Mouse (Mus musculus): ENCODE measurements around the gene Pfkm.

Pfkm gene

DNA sequence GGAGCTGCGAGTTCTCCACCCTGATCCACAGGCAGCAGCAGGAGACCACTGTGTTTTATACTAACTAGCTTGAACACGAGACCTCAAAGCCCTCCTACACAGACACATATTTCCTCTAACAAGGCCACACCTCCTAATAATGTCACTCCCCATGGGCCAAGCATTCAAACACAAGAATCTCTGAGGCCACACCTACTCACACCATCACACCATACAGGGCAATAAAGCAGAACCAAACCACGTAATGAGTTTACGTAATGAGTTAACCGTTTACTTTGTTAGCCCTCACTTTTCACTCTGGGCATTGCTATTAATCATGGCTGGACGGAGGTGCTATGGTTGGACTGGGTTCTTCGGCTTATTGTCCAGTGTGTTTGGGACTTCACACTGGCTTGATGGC, 47.4 kb downstream of the Pfkm start:
- no peak for DNase-seq (ENCODE audit: low spot score in 2 of 2)

GRCm38 (mm10) chr15:98140809-98141208, 48.4 kb downstream of the Pfkm start:
- no peak for DNase-seq (ENCODE audit: low spot score in 2 of 2)

DNA sequence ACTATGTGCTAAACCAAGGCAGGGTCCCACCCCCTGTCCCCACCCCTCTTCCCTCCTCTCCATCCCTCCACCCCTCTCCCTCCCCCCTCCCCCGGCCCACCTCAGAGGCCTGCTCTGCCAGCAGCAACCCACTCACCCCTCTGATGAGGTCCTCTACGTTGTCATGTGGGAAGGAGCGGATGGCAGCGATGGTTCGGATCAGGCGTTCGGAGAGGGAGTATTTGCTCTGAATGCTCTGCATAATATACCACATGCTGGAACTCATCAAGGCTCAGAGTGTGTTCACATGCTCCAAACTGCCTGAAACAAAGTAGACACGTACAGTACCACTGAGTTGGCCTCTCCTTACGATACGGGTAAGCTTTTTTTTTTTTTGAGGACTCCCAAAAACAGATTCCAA, 50.1 kb downstream of the Pfkm start:
- DNase-seq (ENCODE audit: low spot score in 2 of 2) = no peak

- DNase-seq (ENCODE audit: low spot score in 2 of 2) = no peak
Measured at GRCm38 (mm10) chr15:98144861-98145507, 52.6 kb downstream of the Pfkm start.

DNA sequence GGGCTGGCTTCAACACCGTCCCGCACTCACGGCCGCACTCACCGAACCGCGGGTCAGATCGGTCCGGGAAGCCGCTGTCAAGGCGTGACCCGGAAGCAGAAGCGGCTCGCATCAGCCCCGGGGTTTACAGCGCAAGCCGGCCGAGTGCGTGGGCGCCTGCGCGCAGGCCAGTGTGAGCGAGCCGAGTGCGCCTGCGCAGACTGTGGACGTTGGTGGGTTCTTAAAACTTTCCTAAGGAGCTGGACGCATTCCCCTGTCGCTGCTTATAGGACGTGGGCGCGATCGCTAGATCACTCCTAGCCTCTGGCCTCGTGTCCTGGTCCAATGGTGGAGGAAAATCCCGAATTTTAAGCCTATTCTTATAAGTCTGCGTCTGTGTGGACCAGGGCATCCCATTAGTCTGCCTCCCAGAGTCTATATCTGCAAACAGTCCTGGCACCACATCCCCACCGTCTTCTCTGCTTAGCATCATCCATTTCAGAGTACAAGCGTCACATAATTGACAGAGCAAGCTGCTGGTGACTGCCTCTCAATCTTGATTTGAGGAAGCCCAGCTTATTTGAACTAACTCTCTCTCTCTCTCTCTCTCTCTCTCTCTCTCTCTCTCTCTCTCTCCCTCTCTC, 53.3 kb downstream of the Pfkm start:
- peak; percentile 78 to 94 for DNase-seq (ENCODE audit: low spot score in 2 of 2)

- DNase-seq (ENCODE audit: low spot score in 2 of 2) = no peak
Measured at GRCm38 (mm10) chr15:98148356-98148755, 56.0 kb downstream of the Pfkm start.

DNA sequence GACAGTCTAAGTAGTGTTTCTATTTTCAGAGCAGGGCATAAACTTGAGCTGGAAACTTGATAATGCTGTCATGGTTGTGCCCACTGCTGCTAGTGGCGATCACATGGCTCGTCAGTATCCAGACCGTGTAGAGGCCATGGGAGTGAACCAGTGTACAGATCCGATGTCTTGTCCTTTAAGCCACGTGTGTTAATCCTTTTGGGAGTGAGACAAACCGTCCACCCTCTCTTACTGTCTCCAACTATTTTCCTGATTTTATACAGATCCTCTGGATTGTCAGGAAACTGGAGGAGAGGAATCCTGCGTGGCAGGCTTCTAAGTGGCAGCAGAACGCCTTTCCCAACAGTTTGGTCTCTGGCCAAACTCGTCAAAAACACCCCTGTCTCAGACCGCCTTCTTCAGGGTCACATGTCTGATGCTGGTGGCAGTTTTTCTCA, 56.8 kb downstream of the Pfkm start:
- no peak for DNase-seq (ENCODE audit: low spot score in 2 of 2)

- DNase-seq (ENCODE audit: low spot score in 2 of 2) = no peak
Measured at GRCm38 (mm10) chr15:98152916-98153315, 60.5 kb downstream of the Pfkm start.

- no peak for DNase-seq (ENCODE audit: low spot score in 2 of 2)
Measured at GRCm38 (mm10) chr15:98153625-98154024, 61.2 kb downstream of the Pfkm start.

DNA sequence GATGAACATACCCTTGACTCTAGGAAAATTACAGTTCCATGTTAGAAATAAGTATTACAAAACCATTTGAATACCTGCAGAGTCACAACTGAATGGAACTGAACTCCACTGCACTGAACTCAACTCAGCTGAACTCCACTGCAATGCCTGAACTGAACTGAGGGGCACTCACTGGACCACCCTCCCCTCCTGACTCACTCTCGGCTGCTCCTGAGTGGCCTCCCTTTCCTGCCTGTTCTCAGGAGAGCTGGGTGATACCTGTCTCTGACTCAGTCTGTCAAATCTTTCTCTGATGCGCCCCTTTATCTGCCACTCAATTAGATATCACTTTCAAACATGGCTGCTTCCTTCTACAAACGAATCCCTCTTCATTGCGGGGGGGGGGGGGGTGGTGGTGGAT, 61.8 kb downstream of the Pfkm start:
- no peak for DNase-seq (ENCODE audit: low spot score in 2 of 2)

- DNase-seq (ENCODE audit: low spot score in 2 of 2) = no peak
Measured at GRCm38 (mm10) chr15:98154631-98155030, 62.2 kb downstream of the Pfkm start.

GRCm38 (mm10) chr15:98155272-98155671, 62.9 kb downstream of the Pfkm start:
- DNase-seq (ENCODE audit: low spot score in 2 of 2) = no peak

GRCm38 (mm10) chr15:98155944-98156343, 63.6 kb downstream of the Pfkm start:
- no peak for DNase-seq (ENCODE audit: low spot score in 2 of 2)

GRCm38 (mm10) chr15:98157253-98157652, 64.9 kb downstream of the Pfkm start:
- DNase-seq (ENCODE audit: low spot score in 2 of 2) = no peak

GRCm38 (mm10) chr15:98161026-98161805, 68.8 kb downstream of the Pfkm start:
- DNase-seq (ENCODE audit: low spot score in 2 of 2) = no peak

DNA sequence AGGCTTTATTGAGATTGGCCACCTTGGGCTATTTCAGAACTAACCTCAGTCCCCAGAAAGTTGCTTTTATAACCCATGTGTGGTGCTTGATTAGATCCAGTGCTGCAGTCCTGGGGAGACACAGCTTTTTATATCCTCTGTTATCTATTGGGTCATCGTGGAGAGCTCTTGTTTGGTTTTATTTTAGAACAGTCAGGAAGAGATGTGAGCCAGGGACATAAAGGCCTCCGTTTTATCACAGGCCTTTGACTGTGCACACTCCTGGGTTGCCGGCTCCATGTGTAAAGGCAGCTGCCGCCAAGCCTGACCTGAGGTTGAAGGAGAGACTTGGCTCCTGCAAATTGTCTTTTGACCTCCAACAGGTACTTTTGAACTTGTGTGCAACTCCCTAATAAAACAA, 70.2 kb downstream of the Pfkm start:
- DNase-seq (ENCODE audit: low spot score in 2 of 2) = no peak

DNA sequence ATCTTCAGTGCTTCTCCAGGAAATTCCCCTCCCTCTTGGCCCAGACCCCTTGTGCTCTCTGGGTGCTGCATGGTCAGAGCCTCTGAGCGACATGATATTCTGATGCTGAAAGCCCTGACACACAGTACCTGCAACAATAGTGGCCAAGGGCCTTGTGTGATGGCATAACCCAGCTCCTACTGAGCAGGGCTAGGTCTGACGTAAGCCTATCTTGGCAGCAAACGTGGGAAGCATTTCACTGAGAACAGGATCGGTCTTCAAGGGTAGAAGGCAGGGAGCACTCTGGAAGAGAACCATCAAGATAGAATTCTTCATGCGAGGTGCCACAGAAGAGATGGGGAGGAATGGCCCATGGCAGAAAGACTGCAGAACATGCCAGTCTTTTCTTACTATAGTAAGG, 73.1 kb downstream of the Pfkm start, which contains the start of gene Asb8:
Gene Asb8, minus strand, starts transcription at position 101 of the 400 bp plus-strand sequence.
- DNase-seq (ENCODE audit: low spot score in 2 of 2) = no peak

DNA sequence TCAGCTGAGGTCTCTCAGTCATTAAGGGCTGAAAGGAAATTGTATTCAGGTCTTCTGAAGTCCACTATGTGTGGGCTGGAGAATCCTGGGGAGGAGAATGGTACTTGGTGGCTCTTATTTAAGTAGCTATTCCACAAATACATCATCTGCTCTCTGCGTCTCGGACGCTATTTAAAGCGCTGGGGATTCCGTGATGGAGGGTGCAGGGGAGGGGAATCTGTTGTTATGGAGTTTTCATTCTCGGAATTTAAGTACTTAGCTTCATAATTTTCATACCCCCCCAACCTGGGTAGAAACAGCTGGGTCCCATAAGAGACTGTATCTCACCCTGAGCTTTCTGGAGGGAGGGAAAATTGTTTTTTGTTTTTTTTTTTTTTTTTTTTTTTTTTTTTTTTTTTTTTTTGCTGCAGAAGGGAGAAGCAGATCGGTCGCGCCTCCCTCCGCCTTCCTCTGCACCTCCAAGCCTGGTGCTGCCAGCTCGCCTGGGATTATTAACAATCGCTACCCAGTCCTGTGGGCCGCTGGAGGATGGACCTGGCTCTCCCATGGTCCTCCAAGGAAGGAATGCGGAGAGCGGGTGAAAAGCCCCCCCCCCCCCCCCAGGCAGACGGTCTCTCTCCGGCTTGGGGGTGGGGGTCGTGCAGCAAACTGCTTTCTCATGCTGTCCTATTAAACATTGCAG, 74.7 kb downstream of the Pfkm start, which contains the start of gene Ccdc184:
Gene Ccdc184, plus strand, starts transcription at position 196 of the 682 bp plus-strand sequence.
- peak in 1 of 2 experiments; percentile 45 for DNase-seq (ENCODE audit: low spot score in 2 of 2)

DNA sequence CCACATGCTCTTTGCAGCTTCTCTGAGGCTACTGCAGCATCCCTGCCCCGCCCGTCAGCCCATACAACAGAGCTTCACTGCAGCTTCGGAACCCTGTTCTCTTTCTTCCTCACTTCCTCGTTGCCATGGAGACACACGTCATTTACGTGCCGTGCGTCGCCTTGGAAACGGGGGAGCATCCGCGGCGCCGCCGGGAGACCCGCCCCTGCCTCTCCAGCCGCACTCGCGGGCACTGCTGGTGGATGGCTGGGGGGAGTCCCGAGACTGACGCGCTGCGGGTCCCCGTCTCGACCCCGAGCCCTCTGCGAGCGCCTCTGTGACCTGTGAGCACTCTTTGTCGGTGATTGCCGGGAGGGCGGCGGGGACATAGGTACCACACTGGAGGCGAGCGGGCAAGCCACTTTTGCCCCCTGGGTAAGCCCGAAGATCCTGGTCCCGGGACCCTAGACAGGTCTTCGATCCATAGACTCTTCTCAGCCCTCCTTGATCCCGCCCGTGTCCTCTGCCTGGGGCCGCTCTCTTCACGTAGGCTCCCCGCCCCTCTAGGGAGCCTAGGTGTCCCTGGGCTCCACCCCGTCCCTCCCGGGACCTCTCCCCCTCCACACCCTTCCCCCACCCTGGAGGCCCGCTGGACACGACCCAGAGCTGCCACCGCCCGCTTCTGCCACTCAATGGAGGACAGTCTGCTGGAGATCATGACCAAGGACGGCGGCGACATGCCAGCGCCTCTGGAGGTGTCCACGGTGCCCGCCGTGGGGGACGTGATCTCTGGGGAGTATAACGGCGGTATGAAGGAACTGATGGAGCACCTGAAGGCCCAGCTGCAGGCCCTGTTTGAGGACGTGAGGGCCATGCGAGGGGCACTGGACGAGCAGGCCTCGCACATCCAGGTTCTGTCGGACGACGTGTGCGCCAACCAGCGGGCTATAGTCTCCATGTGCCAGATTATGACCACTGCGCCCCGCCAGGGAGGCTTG, 75.5 kb downstream of the Pfkm start:
- peak; percentile 87 to 93 for DNase-seq (ENCODE audit: low spot score in 2 of 2)

- no peak for DNase-seq (ENCODE audit: low spot score in 2 of 2)
Measured at GRCm38 (mm10) chr15:98168622-98169004, 76.2 kb downstream of the Pfkm start.

GRCm38 (mm10) chr15:98170365-98170764, 78.0 kb downstream of the Pfkm start:
- DNase-seq (ENCODE audit: low spot score in 2 of 2) = peak in 1 of 2 experiments; percentile 65
